Mouse (Mus musculus) neural tube, embryonic 15.5 days (tissue): ENCODE measurements around the gene Lrrc1. TPM values are rescaled to one million over a fixed set of nuclear protein-coding genes. Genes with fewer than 3 reads are reported as not detected.

ENCODE experiments used
- ATAC-seq: fragments of 200-750 bp; cut with Nextera tagmentation; 2 replicates; pipeline ENCODE4 v1.8.0; 2017; ENCODE audit warnings: mild to moderate bottlenecking, moderate TSS enrichment, moderate library complexity; ENCODE audit not compliant: low FRiP score
- H3K27ac ChIP-seq: fragments of 300-500 bp; sonication (generic); replicated peaks from 2 replicates; pipeline ENCODE4 v1.5.1; 2015; ENCODE audit warnings: mild to moderate bottlenecking, inconsistent platforms
- H3K27me3 ChIP-seq: fragments of 300-500 bp; sonication (generic); replicated peaks from 2 replicates; pipeline ENCODE4 v1.6.1; 2015; ENCODE audit warnings: inconsistent platforms
- H3K36me3 ChIP-seq: fragments of 300-500 bp; sonication (generic); 2 replicates; pipeline ENCODE4 v1.6.1; 2015; ENCODE audit warnings: inconsistent platforms
- H3K4me1 ChIP-seq: fragments of 300-500 bp; sonication (generic); 2 replicates; pipeline ENCODE4 v1.6.1; 2015; ENCODE audit warnings: inconsistent platforms
- H3K4me2 ChIP-seq: fragments of 300-500 bp; sonication (generic); 2 replicates; pipeline ENCODE4 v1.6.1; 2015; ENCODE audit warnings: inconsistent platforms, mild to moderate bottlenecking, moderate library complexity
- H3K4me3 ChIP-seq: fragments of 300-500 bp; sonication (generic); replicated peaks from 2 replicates; pipeline ENCODE4 v1.5.1; 2015; ENCODE audit warnings: mild to moderate bottlenecking, inconsistent platforms
- H3K9ac ChIP-seq: fragments of 300-500 bp; sonication (generic); replicated peaks from 2 replicates; pipeline ENCODE4 v1.6.1; 2015; ENCODE audit warnings: mild to moderate bottlenecking, inconsistent platforms
- H3K9me3 ChIP-seq: fragments of 300-500 bp; sonication (generic); replicated peaks from 2 replicates; pipeline ENCODE4 v1.6.1; 2016; ENCODE audit warnings: inconsistent platforms
- WGBS: fragments of 180-500 bp; shearing (Covaris S2); methylation state at CpG from one replicate; pipeline ENCODE4 v1.1.7; 2015; ENCODE audit warnings: mixed read lengths; 5-methylcytosine and 5-hydroxymethylcytosine counted together
- polyA plus RNA-seq: library from polyadenylated mRNA; unstranded; fragments of >200 nt; fragmentation: Nextera tagmentation; extraction: Ambion mirVana; gene quantifications from 2 replicates; pipeline ENCODE4 v1.2.1, GENCODE M21; 2015

The Lrrc1 gene
- polyA plus RNA-seq, 1 experiment from 2014 or later: 4.8 TPM

- no peak overlapping the region for H3K9ac ChIP-seq
- no peaks in the 10 kb centered on the region for H3K27me3 ChIP-seq
- peaks cover 20% of the 10 kb centered on the region for H3K4me1 ChIP-seq
- H3K9me3 ChIP-seq: no peaks in the 10 kb centered on the region
- H3K36me3 ChIP-seq: no peaks in the 10 kb centered on the region
- no peak for ATAC-seq
- no peak overlapping the region for H3K4me3 ChIP-seq
- no peak overlapping the region for H3K27ac ChIP-seq
- no peak overlapping the region for H3K4me2 ChIP-seq
- 87% methylated on average over 4 of the region's 4 CpGs for WGBS
Observed at GRCm38 (mm10) chr9:77474535-77474934, 70.1 kb downstream of the Lrrc1 start.

DNA sequence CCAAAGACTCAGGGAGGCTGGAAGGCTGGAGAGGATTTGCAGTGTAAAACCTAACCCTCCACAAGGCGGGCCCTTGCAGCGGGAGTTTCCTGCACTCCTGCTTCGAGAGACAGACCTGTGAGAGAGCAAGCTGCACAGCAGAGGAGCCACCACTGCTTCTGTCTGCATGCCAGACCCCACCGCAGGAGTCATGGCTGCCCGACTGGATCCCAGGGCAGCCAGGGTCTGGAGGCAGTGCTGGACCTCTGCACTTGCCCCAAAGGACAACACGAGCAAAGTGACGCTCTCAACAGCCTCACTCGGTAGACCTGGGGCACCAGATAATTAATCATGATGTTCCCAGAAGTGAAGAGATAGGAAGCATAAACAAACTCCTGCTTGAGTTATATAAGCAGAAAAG is 72.1 kb downstream of the Lrrc1 start:
- no peak overlapping the region for H3K27ac ChIP-seq
- WGBS: 76% methylated on average over 8 of the region's 8 CpGs
- H3K4me1 ChIP-seq: peaks cover 7% of the 10 kb centered on the region

DNA sequence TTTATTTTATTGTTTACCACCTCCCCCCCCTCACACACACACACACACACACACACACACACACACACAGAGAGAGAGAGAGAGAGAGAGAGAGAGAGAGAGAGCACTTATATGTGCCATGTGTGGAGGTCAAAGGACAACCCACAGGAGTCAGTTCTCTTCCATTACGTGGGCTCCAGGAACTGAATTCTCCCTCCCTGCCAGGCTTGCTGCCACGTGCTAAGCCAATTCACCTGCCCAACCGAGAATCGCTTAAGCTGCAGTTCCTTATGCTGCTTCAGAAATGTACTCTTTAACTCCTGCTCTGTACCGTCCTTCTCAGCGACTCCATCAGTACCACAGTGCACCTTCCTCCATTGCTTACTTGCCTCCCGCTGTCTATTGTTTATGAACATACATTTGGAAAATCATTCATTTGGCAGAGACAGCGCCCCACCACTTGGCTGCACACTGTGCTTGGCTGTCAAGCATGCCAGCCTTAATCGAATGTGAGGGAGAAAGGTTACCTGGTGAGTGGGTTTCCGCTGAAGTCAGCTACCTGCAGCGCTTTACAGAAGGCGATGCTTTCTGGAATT is 72.9 kb downstream of the Lrrc1 start:
- no peaks in the 10 kb centered on the region for H3K36me3 ChIP-seq
- H3K9ac ChIP-seq: no peak overlapping the region
- H3K4me3 ChIP-seq: no peak overlapping the region
- no peak overlapping the region for H3K4me2 ChIP-seq
- H3K27me3 ChIP-seq: no peaks in the 10 kb centered on the region
- H3K4me1 ChIP-seq: peaks cover 7% of the 10 kb centered on the region
- WGBS: 79% methylated on average over 12 of the region's 12 CpGs
- H3K9me3 ChIP-seq: no peaks in the 10 kb centered on the region
- ATAC-seq: peak; percentile 16; the same call in 1 of the 2 replicates
- no peak overlapping the region for H3K27ac ChIP-seq

More for the DNA sequence above, 72.1 kb downstream of the Lrrc1 start:
- no peak for ATAC-seq
- no peaks in the 10 kb centered on the region for H3K27me3 ChIP-seq
- no peaks in the 10 kb centered on the region for H3K9me3 ChIP-seq
- no peak overlapping the region for H3K4me3 ChIP-seq
- H3K36me3 ChIP-seq: no peaks in the 10 kb centered on the region
- no peak overlapping the region for H3K9ac ChIP-seq
- no peak overlapping the region for H3K4me2 ChIP-seq

DNA sequence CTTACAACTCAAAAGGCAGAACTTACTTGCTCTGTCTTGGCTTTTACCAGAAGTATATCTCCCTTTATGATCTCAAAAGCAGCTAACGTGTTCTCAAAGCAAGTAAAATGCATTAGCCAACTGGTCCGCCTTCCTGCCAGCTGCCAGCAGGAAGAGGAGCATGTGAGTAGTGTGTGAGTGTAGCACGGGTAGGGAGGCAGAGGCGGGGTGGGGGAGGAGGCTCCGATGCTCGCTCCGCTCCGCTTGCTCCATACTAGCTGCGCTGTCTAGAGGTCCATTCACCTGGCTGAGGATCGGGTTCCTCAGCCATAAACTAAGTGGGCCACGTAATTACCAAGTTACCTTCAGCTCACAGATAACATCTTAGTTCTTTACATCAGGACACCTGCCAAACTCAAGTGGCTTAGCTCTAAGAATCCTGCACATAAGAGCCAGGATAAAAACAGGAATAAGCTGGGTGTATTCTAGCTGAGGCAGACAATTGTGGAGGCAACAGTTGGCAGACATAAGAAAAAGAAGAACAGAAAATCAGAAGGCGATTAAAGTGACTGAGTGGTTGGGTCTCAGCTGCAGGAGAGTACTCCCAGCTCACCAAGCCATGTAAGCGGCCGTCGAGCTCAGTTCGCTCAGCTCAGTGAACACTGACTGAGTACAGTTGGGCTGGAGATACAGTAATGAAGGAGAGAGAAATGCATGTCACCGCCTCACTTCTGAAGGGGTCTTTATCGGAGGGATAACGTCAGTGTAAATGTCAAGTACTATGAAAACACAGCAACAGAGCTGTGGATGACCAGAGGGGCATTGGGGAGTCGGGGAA is 74.7 kb downstream of the Lrrc1 start:
- H3K9me3 ChIP-seq: no peaks in the 10 kb centered on the region
- peak overlapping the region; percentile 34 for H3K4me2 ChIP-seq
- no peaks in the 10 kb centered on the region for H3K36me3 ChIP-seq
- peaks cover 13% of the 10 kb centered on the region for H3K4me1 ChIP-seq
- H3K9ac ChIP-seq: no peak overlapping the region
- H3K27ac ChIP-seq: no peak overlapping the region; the same call in 1 of the 2 replicates
- no peaks in the 10 kb centered on the region for H3K27me3 ChIP-seq
- ATAC-seq: peak; percentile 76; the same call in 1 of the 2 replicates
- H3K4me3 ChIP-seq: no peak overlapping the region
- 52% methylated on average over 20 of the region's 20 CpGs for WGBS

DNA sequence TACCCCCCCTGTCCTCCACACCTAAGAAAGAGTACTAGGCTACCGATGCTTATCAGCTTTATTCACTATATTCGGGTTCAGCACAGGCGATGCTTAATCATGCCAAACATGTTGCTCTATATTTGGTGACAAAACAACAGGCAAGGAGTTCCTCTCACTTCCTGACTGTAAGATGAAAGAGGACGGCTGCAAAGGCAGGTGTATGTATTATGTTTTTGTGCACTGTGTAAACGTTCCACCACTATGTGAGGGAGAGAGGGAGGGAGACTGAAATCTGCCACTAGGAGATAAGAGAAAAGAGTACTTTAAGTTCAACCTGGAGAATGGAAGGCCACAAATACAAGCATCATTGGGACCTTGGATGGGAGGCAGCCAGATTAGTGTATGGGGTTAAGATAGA is 77.7 kb downstream of the Lrrc1 start:
- WGBS: 91% methylated on average over 5 of the region's 5 CpGs
- Histone ChIP-seq H3K9me3 (no peaks in the 10 kb centered on the region), H3K27ac (no peak overlapping the region), H3K4me2 (no peak overlapping the region), H3K9ac (no peak overlapping the region), H3K36me3 (no peaks in the 10 kb centered on the region), H3K4me1 (peaks cover 24% of the 10 kb centered on the region), H3K4me3 (no peak overlapping the region), H3K27me3 (no peaks in the 10 kb centered on the region)
- ATAC-seq: no peak

DNA sequence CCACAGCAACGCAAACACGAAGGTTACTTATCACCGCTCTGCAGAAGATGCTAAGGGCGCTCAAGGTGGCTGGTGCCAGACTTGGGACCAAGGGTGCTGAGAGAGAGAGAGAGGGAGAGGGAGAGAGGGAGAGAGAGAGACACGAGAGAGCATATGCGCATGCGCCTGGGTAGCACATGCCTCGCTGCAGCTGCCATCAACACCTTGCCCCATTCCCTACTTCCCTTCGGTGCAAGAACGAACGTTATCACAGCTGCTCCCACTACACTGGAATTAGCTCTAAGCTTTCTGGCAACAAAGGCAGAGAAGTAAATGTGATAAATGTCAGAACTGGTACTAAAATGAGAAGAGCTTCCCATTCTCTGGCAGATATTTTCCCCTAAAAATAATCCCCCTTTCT is 79.3 kb downstream of the Lrrc1 start:
- no peaks in the 10 kb centered on the region for H3K9me3 ChIP-seq
- WGBS: 43% methylated on average over 11 of the region's 11 CpGs
- H3K4me3 ChIP-seq: no peak overlapping the region
- H3K36me3 ChIP-seq: no peaks in the 10 kb centered on the region
- 0 out of 2 replicates have a peak, but pooled peaks have one; percentile 16 for ATAC-seq
- no peak overlapping the region for H3K27ac ChIP-seq
- no peak overlapping the region for H3K9ac ChIP-seq
- no peak overlapping the region for H3K4me2 ChIP-seq
- no peaks in the 10 kb centered on the region for H3K27me3 ChIP-seq
- H3K4me1 ChIP-seq: peaks cover 24% of the 10 kb centered on the region

DNA sequence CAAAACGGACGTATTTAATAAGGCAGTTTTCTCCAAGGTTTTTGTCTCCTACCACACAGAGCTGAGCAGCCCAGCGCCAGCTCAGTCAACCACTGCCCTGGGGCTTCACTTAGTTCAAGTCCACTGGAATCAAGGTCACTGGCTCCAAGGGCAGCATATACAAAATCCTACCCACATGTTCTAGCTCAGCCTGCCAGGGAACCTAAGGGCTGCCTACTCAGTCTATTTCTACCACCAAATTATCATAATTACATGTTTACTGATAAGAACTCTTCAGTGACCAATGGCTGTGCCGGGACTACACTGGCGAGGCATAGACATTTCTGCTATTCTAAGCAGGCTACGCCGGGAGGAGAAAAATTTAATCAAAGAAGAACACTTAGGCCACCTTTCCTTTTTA is 80.8 kb downstream of the Lrrc1 start:
- peaks cover 17% of the 10 kb centered on the region for H3K4me1 ChIP-seq
- H3K9me3 ChIP-seq: no peaks in the 10 kb centered on the region
- ATAC-seq: no peak
- no peak overlapping the region for H3K9ac ChIP-seq
- H3K27ac ChIP-seq: no peak overlapping the region
- no peak overlapping the region for H3K4me3 ChIP-seq
- no peak overlapping the region for H3K4me2 ChIP-seq
- 77% methylated on average over 7 of the region's 7 CpGs for WGBS
- no peaks in the 10 kb centered on the region for H3K27me3 ChIP-seq
- no peaks in the 10 kb centered on the region for H3K36me3 ChIP-seq

DNA sequence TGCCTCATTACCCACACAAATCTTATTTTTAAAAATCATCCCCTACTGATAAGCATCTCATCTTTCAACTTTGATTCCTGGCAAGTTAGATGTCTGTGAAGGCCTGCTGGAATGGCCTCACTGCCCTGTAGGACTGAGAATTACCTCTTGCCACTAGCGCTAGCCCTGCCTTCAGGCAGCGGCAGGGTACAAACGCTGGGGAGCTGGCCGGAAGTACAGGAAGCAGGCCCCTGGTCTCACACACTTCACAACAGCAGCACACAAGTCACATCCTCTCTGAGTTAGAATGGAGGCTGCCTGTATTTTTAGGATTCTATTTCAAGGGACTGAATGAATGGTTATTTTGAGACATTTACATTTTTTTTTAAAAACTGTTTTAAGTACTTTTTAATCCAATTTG is 81.5 kb downstream of the Lrrc1 start:
- Histone ChIP-seq H3K4me1 (peaks cover 17% of the 10 kb centered on the region), H3K4me2 (no peak overlapping the region), H3K27ac (no peak overlapping the region), H3K9me3 (no peaks in the 10 kb centered on the region), H3K9ac (no peak overlapping the region), H3K4me3 (no peak overlapping the region), H3K27me3 (no peaks in the 10 kb centered on the region), H3K36me3 (no peaks in the 10 kb centered on the region)
- ATAC-seq: no peak
- 75% methylated on average over 4 of the region's 4 CpGs for WGBS

GRCm38 (mm10) chr9:77461371-77461915 is 83.2 kb downstream of the Lrrc1 start:
- 84% methylated on average over 9 of the region's 9 CpGs for WGBS
- H3K4me3 ChIP-seq: no peak overlapping the region
- H3K27me3 ChIP-seq: no peaks in the 10 kb centered on the region
- H3K27ac ChIP-seq: no peak overlapping the region
- no peaks in the 10 kb centered on the region for H3K9me3 ChIP-seq
- H3K4me2 ChIP-seq: no peak overlapping the region
- no peaks in the 10 kb centered on the region for H3K36me3 ChIP-seq
- ATAC-seq: no peak
- peaks cover 17% of the 10 kb centered on the region for H3K4me1 ChIP-seq
- no peak overlapping the region for H3K9ac ChIP-seq

DNA sequence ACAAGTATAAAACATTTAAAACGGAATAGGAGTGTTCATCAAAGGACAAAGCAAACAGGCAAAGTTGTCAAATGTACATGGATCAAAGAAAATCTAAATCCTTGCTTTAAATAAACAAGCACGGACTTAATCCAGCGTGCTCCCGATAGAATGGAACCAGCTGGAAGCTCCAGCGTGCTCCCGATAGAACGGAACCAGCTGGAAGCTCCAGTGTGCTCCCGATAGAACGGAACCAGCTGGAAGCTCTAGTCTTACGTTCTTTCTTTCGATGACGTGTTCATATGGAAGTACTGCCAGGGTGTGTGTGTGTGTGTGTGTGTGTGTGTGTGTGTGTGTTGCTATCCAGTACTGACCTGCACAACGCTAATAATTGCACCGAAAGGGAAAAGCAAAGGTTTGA is 84.3 kb downstream of the Lrrc1 start:
- Histone ChIP-seq H3K27me3 (no peaks in the 10 kb centered on the region), H3K4me1 (peaks cover 16% of the 10 kb centered on the region), H3K4me3 (no peak overlapping the region), H3K9ac (no peak overlapping the region), H3K36me3 (no peaks in the 10 kb centered on the region), H3K27ac (no peak overlapping the region), H3K4me2 (no peak overlapping the region), H3K9me3 (no peaks in the 10 kb centered on the region)
- ATAC-seq: no peak
- WGBS: 91% methylated on average over 14 of the region's 14 CpGs

DNA sequence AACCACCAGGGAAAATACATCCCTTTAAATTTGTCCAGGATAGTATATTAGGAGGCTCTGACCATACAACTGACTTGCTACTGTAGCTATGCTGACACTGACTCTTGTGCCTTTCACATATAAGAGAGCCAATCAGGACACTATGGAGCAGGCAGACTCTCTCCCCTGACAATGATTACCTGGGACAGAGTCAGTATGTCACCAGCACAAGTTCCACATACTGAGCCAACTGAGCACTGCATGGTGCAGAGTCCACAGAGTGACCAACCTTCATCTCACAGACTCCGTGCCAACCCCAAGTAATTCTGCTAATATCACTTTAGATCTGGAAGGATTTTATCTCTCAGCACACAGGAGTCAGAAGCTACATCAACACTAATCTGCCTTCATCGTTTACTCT is 85.3 kb downstream of the Lrrc1 start:
- Histone ChIP-seq H3K4me3 (no peak overlapping the region), H3K4me1 (peaks cover 10% of the 10 kb centered on the region), H3K9me3 (no peaks in the 10 kb centered on the region), H3K4me2 (no peak overlapping the region), H3K27ac (no peak overlapping the region), H3K36me3 (no peaks in the 10 kb centered on the region), H3K9ac (no peak overlapping the region), H3K27me3 (no peaks in the 10 kb centered on the region)
- 90% methylated on average over 2 of the region's 2 CpGs for WGBS
- ATAC-seq: no peak
